Mouse (Mus musculus) heart, postnatal 25 days (tissue): ENCODE data around the gene Wdr41. TPM values are rescaled to one million over a fixed set of nuclear protein-coding genes. Genes with fewer than 3 reads are reported as not detected.

ENCODE experiments used
- DNase-seq: peaks from one replicate; pipeline ENCODE4 v3.0.0; 2022; ENCODE audit warnings: low spot score
- intact Hi-C: fragments of 180-260 bp; cut with DNase I; formaldehyde crosslinking; loops from one replicate; pipeline ENCODE4 v1.15.1; 2025
- total RNA-seq, 2 experiments: library from RNA; stranded (reverse); gene quantifications; 2 replicates each; pipeline ENCODE4 v1.2.3; 2021

The Wdr41 gene
- total RNA-seq, 2 experiments from 2014 or later, result 14.6 to 16.7 TPM

- intact Hi-C loops, result no loop called here
- DNase-seq, result no peak
Observed at GRCm38 (mm10) chr13:95032973-95033372, 56.8 kb downstream of the Wdr41 start.

- DNase-seq, result no peak
- intact Hi-C loops, result no loop called here
Observed at GRCm38 (mm10) chr13:95034094-95034493, 58.0 kb downstream of the Wdr41 start.

- intact Hi-C loops, result no loop called here
- DNase-seq, result no peak
Observed at GRCm38 (mm10) chr13:95034715-95035114, 58.6 kb downstream of the Wdr41 start.

- DNase-seq, result no peak
Observed at GRCm38 (mm10) chr13:95038200-95038599, 62.1 kb downstream of the Wdr41 start.

GRCm38 (mm10) chr13:95040140-95040738 is 64.1 kb downstream of the Wdr41 start:
- intact Hi-C loops, result no loop called here
- no peak for DNase-seq

More at GRCm38 (mm10) chr13:95038200-95038599, 62.1 kb downstream of the Wdr41 start:
- intact Hi-C loops, result no loop called here

GRCm38 (mm10) chr13:95044108-95044507 is 68.0 kb downstream of the Wdr41 start:
- no peak for DNase-seq
- intact Hi-C loops, result no loop called here

- intact Hi-C loops, result no loop called here
- no peak for DNase-seq
Observed at GRCm38 (mm10) chr13:95050398-95050797, 74.3 kb downstream of the Wdr41 start.

GRCm38 (mm10) chr13:95052421-95052820 is 76.3 kb downstream of the Wdr41 start:
- no peak for DNase-seq
- intact Hi-C loops, result no loop called here

- DNase-seq, result no peak
- intact Hi-C loops, result no loop called here
Observed at GRCm38 (mm10) chr13:95055742-95056388, 79.7 kb downstream of the Wdr41 start.

- no peak for DNase-seq
- intact Hi-C loops, result no loop called here
Observed at GRCm38 (mm10) chr13:95056501-95057280, 80.5 kb downstream of the Wdr41 start.

GRCm38 (mm10) chr13:95058885-95059284 is 82.7 kb downstream of the Wdr41 start:
- no peak for DNase-seq
- intact Hi-C loops, result no loop called here

GRCm38 (mm10) chr13:95063390-95064017 is 87.4 kb downstream of the Wdr41 start:
- no peak for DNase-seq
- intact Hi-C loops, result no loop called here

- intact Hi-C loops, result loop anchor here (5.0 kb wide), 1 partner anchor 219 kb away; no protein-coding TSS in a partner anchor
- DNase-seq, result no peak
Observed at GRCm38 (mm10) chr13:95067854-95068253, 91.7 kb downstream of the Wdr41 start.

GRCm38 (mm10) chr13:95070268-95070667 is 94.1 kb downstream of the Wdr41 start:
- intact Hi-C loops, result no loop called here
- no peak for DNase-seq

Other genes with a start within 250 kb of the Wdr41 start
- 100 to 1,000 TPM; 118 to 122 TPM for gene Tbca, start 187.4 kb upstream of the Wdr41 start, total RNA-seq
- gene Otp, start 100.7 kb upstream of the Wdr41 start, total RNA-seq, result not detected